27 mouse cellular contexts compared by ENCODE assay signal in genomic region chr3:149461613-149462012, GRCm38 (mm10).
A peak's percentile ranks its signal among the peaks of the same experiment; 100 is the strongest.
DNase-seq lines count a peak whose midpoint lies in the region; ATAC-seq and TF ChIP-seq lines count a peak whose summit lies in the region.
"Had no signal": no experiment of that assay in that cellular context is flagged by ENCODE, and none has a peak within 500 bp of the region (broad histone marks: within the 10 kb centered on the region; RNA-seq: fewer than 3 reads in every experiment).

No protein-coding gene starts in this region.

- DNase-seq in hindbrain, embryonic 11.5 days (ENCODE audit: low spot score): no peak
- DNase-seq in 3T3-L1 (ENCODE audit: low read depth, low spot score): peak; percentile 36
- DNase-seq in MN1 (ENCODE audit: low spot score): no peak
- DNase-seq: adrenal gland, adult 2 months; adrenal gland, postnatal 36 days; cerebellum, adult 2 months; cerebellum, postnatal 14 days; gastrocnemius, postnatal 25 days; heart, postnatal 36 days; kidney, adult 18-20 months; kidney, postnatal 36 days; left cerebral cortex, postnatal 4 days; liver, postnatal 0 days; lung, postnatal 4 days; midbrain, embryonic 14.5 days; thymus, postnatal 25 days had no signal

- TF ChIP-seq POLR2A in embryonic fibroblast, embryonic 13.5 days (IDR thresholded peaks at IDR 0.05; ENCODE audit: low read depth, low read length): 0 out of 2 replicates have a peak, but pooled peaks have one; percentile 20
- TF ChIP-seq POLR2A in myocyte (IDR thresholded peaks at IDR 0.05; ENCODE audit: insufficient read length, low read depth): no peak

- H3K79me2 ChIP-seq in myocyte (ENCODE audit: control insufficient read depth, insufficient read depth): no peaks in the 10 kb centered on the region

- H3K9me3 ChIP-seq in hindbrain, embryonic 11.5 days (ENCODE audit: control insufficient read depth, low read length): no peaks in the 10 kb centered on the region
- no peaks in the 10 kb centered on the region for H3K9me3 ChIP-seq in hindbrain, embryonic 13.5 days
- H3K9me3 ChIP-seq: forebrain, embryonic 10.5 days; hindbrain, embryonic 15.5 days; liver, embryonic 12.5 days; stomach, embryonic 15.5 days had no signal

- WGBS in hindbrain, embryonic 11.5 days: 79% methylated on average over 2 of the region's 2 CpGs
- 78% methylated on average over 2 of the region's 2 CpGs for WGBS in hindbrain, embryonic 13.5 days

- no peak overlapping the region for H3K27ac ChIP-seq in hindbrain, embryonic 11.5 days (ENCODE audit: low read depth, low read length)
- no peak overlapping the region for H3K27ac ChIP-seq in hindbrain, embryonic 13.5 days
- peak overlapping the region; percentile 98 for H3K27ac ChIP-seq in embryonic fibroblast, embryonic 13.5 days (ENCODE audit: insufficient read depth, low read length)
- H3K27ac ChIP-seq: forebrain, embryonic 10.5 days; hindbrain, embryonic 15.5 days; layer of hippocampus, adult 2 months; liver, embryonic 12.5 days; stomach, embryonic 15.5 days had no signal

- TF ChIP-seq CTCF in embryonic fibroblast, embryonic 13.5 days (IDR thresholded peaks at IDR 0.05; ENCODE audit: borderline replicate concordance, insufficient read depth, low read length): no peak

- no peak overlapping the region for H3K9ac ChIP-seq in hindbrain, embryonic 11.5 days (ENCODE audit: low read depth, low read length)
- no peak overlapping the region for H3K9ac ChIP-seq in hindbrain, embryonic 13.5 days
- H3K9ac ChIP-seq: hindbrain, embryonic 15.5 days; liver, embryonic 12.5 days; liver, postnatal 0 days; stomach, embryonic 15.5 days had no signal

- H3K36me3 ChIP-seq in hindbrain, embryonic 11.5 days (ENCODE audit: control insufficient read depth, insufficient read depth, low read length): no peaks in the 10 kb centered on the region
- no peaks in the 10 kb centered on the region for H3K36me3 ChIP-seq in hindbrain, embryonic 13.5 days
- H3K36me3 ChIP-seq in myocyte (ENCODE audit: control insufficient read depth, insufficient read depth): no peaks in the 10 kb centered on the region
- H3K36me3 ChIP-seq: forebrain, embryonic 10.5 days; hindbrain, embryonic 15.5 days; liver, embryonic 12.5 days; stomach, embryonic 15.5 days had no signal

- no peak overlapping the region for H3K4me2 ChIP-seq in hindbrain, embryonic 11.5 days (replicated peaks; ENCODE audit: low read depth, low read length)
- H3K4me2 ChIP-seq in hindbrain, embryonic 13.5 days: no peak overlapping the region
- peak overlapping the region; percentile 32 for H3K4me2 ChIP-seq in myocyte (ENCODE audit: low read depth)
- H3K4me2 ChIP-seq: heart, embryonic 11.5 days; hindbrain, embryonic 15.5 days; liver, embryonic 12.5 days; stomach, embryonic 15.5 days had no signal

- ATAC-seq in hindbrain, embryonic 11.5 days (ENCODE audit: low FRiP score): peak; percentile 37; the same call in 1 of the 2 replicates
- no peak for ATAC-seq in hindbrain, embryonic 13.5 days (ENCODE audit: low FRiP score)
- no peak for ATAC-seq in inflammation-experienced regulatory T-cells, adult 6 months
- ATAC-seq: forebrain, embryonic 16.5 days; liver, embryonic 12.5 days; liver, postnatal 0 days had no signal

- H3K27me3 ChIP-seq in hindbrain, embryonic 11.5 days (ENCODE audit: control insufficient read depth, insufficient read depth, low read length): no peaks in the 10 kb centered on the region
- no peaks in the 10 kb centered on the region for H3K27me3 ChIP-seq in hindbrain, embryonic 13.5 days
- no peaks in the 10 kb centered on the region for H3K27me3 ChIP-seq in myocyte (ENCODE audit: control insufficient read depth, insufficient read depth, insufficient read length)
- H3K27me3 ChIP-seq: hindbrain, embryonic 15.5 days; liver, embryonic 12.5 days; stomach, embryonic 15.5 days had no signal

- no peak overlapping the region for H3K4me3 ChIP-seq in hindbrain, embryonic 11.5 days (ENCODE audit: low read depth, low read length)
- H3K4me3 ChIP-seq in hindbrain, embryonic 13.5 days: no peak overlapping the region
- no peak overlapping the region for H3K4me3 ChIP-seq in embryonic fibroblast, embryonic 13.5 days (ENCODE audit: insufficient read depth, low read length)
- H3K4me3 ChIP-seq in myocyte: no peak overlapping the region
- H3K4me3 ChIP-seq: forebrain, embryonic 10.5 days; hindbrain, embryonic 15.5 days; layer of hippocampus, adult 2 months; liver, embryonic 12.5 days; stomach, embryonic 15.5 days had no signal

- no peaks in the 10 kb centered on the region for H3K4me1 ChIP-seq in hindbrain, embryonic 11.5 days (replicated peaks; ENCODE audit: control insufficient read depth, insufficient read depth, low read length)
- H3K4me1 ChIP-seq in hindbrain, embryonic 13.5 days (replicated peaks): peaks cover 6% of the 10 kb centered on the region; the same call in 1 of the 2 replicates
- H3K4me1 ChIP-seq in embryonic fibroblast, embryonic 13.5 days (ENCODE audit: control insufficient read depth, insufficient read depth, low read length): 0 out of 2 replicates have a peak, but pooled peaks cover 3% of the 10 kb centered on the region
- H3K4me1 ChIP-seq: forebrain, embryonic 10.5 days; hindbrain, embryonic 15.5 days; liver, embryonic 12.5 days; stomach, embryonic 15.5 days had no signal

- no peak overlapping the region for H3ac ChIP-seq in myocyte (ENCODE audit: control insufficient read depth, insufficient read length)

TF ChIP-seq in myocyte, 11 proteins besides CTCF, POLR2A, EP300 and RAD21:
- TF ChIP-seq MYOG (IDR thresholded peaks at IDR 0.05; ENCODE audit: control insufficient read depth in 1 of 3, insufficient read depth in 1 of 3, insufficient read length in 2 of 3, low read depth in 2 of 3) (no peak), SRF (IDR thresholded peaks at IDR 0.05; ENCODE audit: control insufficient read depth, insufficient read length, low read depth) (no peak), MYOD1 (IDR thresholded peaks at IDR 0.05; ENCODE audit: control insufficient read depth in 1 of 3, insufficient read length in 2 of 3, low read depth in 2 of 3) (no peak), REST (IDR thresholded peaks at IDR 0.05; ENCODE audit: insufficient read depth, insufficient read length) (no peak), CEBPB (IDR thresholded peaks at IDR 0.05; ENCODE audit: insufficient read depth, poor library complexity, severe bottlenecking) (no peak), MAX (IDR thresholded peaks at IDR 0.05; ENCODE audit: low read depth) (no peak)
